Mouse (Mus musculus) right cerebral cortex, postnatal 25 days (tissue): Measurements from ENCODE around the gene Nucks1.
A peak's percentile ranks its signal among the peaks of the same experiment; 100 is the strongest.
"Not testable (repeated sequence)": the region's sequence is repeated elsewhere in the genome, so short reads cannot be mapped to it uniquely, and the experiment has no call there.

Experiments
- DNase-seq: peaks from one replicate; pipeline ENCODE4 v3.0.0; 2022

Nucks1 gene

GRCm38 (mm10) chr1:131910001-131910648, at the start of gene Nucks1:
Gene Nucks1 (plus strand): TSS chr1:131910534.
- peak; percentile 99 for DNase-seq

- DNase-seq = no peak
Measured at GRCm38 (mm10) chr1:131861811-131862210, 48.5 kb upstream of the Nucks1 start.

GRCm38 (mm10) chr1:131865596-131865995, 44.7 kb upstream of the Nucks1 start:
- DNase-seq = no peak

GRCm38 (mm10) chr1:131866304-131866999, 43.9 kb upstream of the Nucks1 start:
- DNase-seq = no peak

- peak; percentile 85 for DNase-seq
Measured at GRCm38 (mm10) chr1:131867093-131867945, 43.0 kb upstream of the Nucks1 start, which contains the start of gene Rab29. Gene Rab29 (plus strand): TSS chr1:131867224.

- DNase-seq = no peak
Measured at GRCm38 (mm10) chr1:131867946-131868290, 42.4 kb upstream of the Nucks1 start.

GRCm38 (mm10) chr1:131869561-131869960, 40.8 kb upstream of the Nucks1 start:
- DNase-seq = no peak

GRCm38 (mm10) chr1:131872856-131873255, 37.5 kb upstream of the Nucks1 start:
- DNase-seq = no peak

GRCm38 (mm10) chr1:131879816-131880215, 30.5 kb upstream of the Nucks1 start:
- no peak for DNase-seq

- DNase-seq = no peak
Measured at GRCm38 (mm10) chr1:131882787-131883186, 27.5 kb upstream of the Nucks1 start.

- no peak for DNase-seq
Measured at GRCm38 (mm10) chr1:131886173-131886572, 24.2 kb upstream of the Nucks1 start.

- DNase-seq = no peak
Measured at GRCm38 (mm10) chr1:131886641-131887040, 23.7 kb upstream of the Nucks1 start.

GRCm38 (mm10) chr1:131890043-131890658, 20.2 kb upstream of the Nucks1 start:
- no peak for DNase-seq

- no peak for DNase-seq
Measured at GRCm38 (mm10) chr1:131891436-131891835, 18.9 kb upstream of the Nucks1 start.

GRCm38 (mm10) chr1:131902679-131903078, 7.7 kb upstream of the Nucks1 start:
- no peak for DNase-seq

- no peak for DNase-seq
Measured at GRCm38 (mm10) chr1:131903251-131903650, 7.1 kb upstream of the Nucks1 start.

- no peak for DNase-seq
Measured at GRCm38 (mm10) chr1:131905497-131905896, 4.8 kb upstream of the Nucks1 start.

- DNase-seq = no peak
Measured at GRCm38 (mm10) chr1:131908456-131908855, 1.9 kb upstream of the Nucks1 start.

GRCm38 (mm10) chr1:131909236-131909635, 1.1 kb upstream of the Nucks1 start:
- not testable (repeated sequence) for DNase-seq

GRCm38 (mm10) chr1:131910674-131911558, 582 bp downstream of the Nucks1 start:
- DNase-seq = peak; percentile 79

GRCm38 (mm10) chr1:131917634-131918033, 7.3 kb downstream of the Nucks1 start:
- no peak for DNase-seq

GRCm38 (mm10) chr1:131919052-131919451, 8.7 kb downstream of the Nucks1 start:
- DNase-seq = no peak
